Mouse (Mus musculus): ENCODE measurements around the gene Plcxd1. TPM values are rescaled to one million over a fixed set of nuclear protein-coding genes. Genes with fewer than 3 reads are reported as not detected.

Gene Plcxd1
- total and polyA plus RNA-seq, 2 experiments from 2014 or later, result 0.26 TPM; not detected in 1

- H3K4me1 ChIP-seq (ENCODE audit: control insufficient read depth, insufficient read depth), result peaks cover 26% of the 10 kb centered on the region
- no peak overlapping the region for H3K9ac ChIP-seq (replicated peaks; ENCODE audit: low read depth, low read length)
- ATAC-seq (ENCODE audit: insufficient read depth, low read depth) (0 out of 2 replicates have a peak, but pooled peaks have one; percentile 11), DNase-seq (ENCODE audit: low spot score) (no peak)
- 0 out of 2 replicates have a peak, but pooled peaks cover 7% of the 10 kb centered on the region for H3K27me3 ChIP-seq (ENCODE audit: control insufficient read depth, insufficient read depth, low read length)
- peak overlapping the region; percentile 62 for H3K4me2 ChIP-seq (ENCODE audit: low read depth, low read length)
- 11% methylated on average over 34 of the region's 34 CpGs for WGBS
- no peak for TF ChIP-seq CTCF (IDR thresholded peaks at IDR 0.05; ENCODE audit: low read depth)
- TF ChIP-seq EP300 (IDR thresholded peaks at IDR 0.05; ENCODE audit: low read depth), result no peak
- H3K27ac ChIP-seq (ENCODE audit: low read depth), result no peak overlapping the region
- no peaks in the 10 kb centered on the region for H3K9me3 ChIP-seq (replicated peaks; ENCODE audit: control insufficient read depth, low read length)
- H3K36me3 ChIP-seq (replicated peaks; ENCODE audit: control insufficient read depth, insufficient read depth, low read length), result peaks cover 38% of the 10 kb centered on the region
- peak overlapping the region; percentile 34 for H3K4me3 ChIP-seq (ENCODE audit: low read depth, low read length)
Observed at GRCm38 (mm10) chr5:110101716-110102347, 2.1 kb downstream of the Plcxd1 start.

GRCm38 (mm10) chr5:110102429-110102828, 2.7 kb downstream of the Plcxd1 start:
- Histone ChIP-seq H3K9ac (replicated peaks; ENCODE audit: low read depth, low read length) (no peak overlapping the region), H3K36me3 (replicated peaks; ENCODE audit: control insufficient read depth, insufficient read depth, low read length) (peaks cover 38% of the 10 kb centered on the region), H3K4me2 (ENCODE audit: low read depth, low read length) (no peak overlapping the region), H3K9me3 (replicated peaks; ENCODE audit: control insufficient read depth, low read length) (no peaks in the 10 kb centered on the region), H3K27ac (ENCODE audit: low read depth) (no peak overlapping the region), H3K4me3 (ENCODE audit: low read depth, low read length) (no peak overlapping the region), H3K27me3 (ENCODE audit: control insufficient read depth, insufficient read depth, low read length) (0 out of 2 replicates have a peak, but pooled peaks cover 7% of the 10 kb centered on the region), H3K4me1 (ENCODE audit: control insufficient read depth, insufficient read depth) (peaks cover 29% of the 10 kb centered on the region)
- WGBS, result 80% methylated on average over 13 of the region's 13 CpGs
- no peak for DNase-seq (ENCODE audit: low spot score)
- TF ChIP-seq EP300 (IDR thresholded peaks at IDR 0.05; ENCODE audit: low read depth) (no peak), CTCF (IDR thresholded peaks at IDR 0.05; ENCODE audit: low read depth) (no peak)
- ATAC-seq (ENCODE audit: insufficient read depth, low read depth), result no peak

- Histone ChIP-seq H3K9ac (replicated peaks; ENCODE audit: low read depth, low read length) (no peak overlapping the region), H3K27ac (ENCODE audit: low read depth) (no peak overlapping the region), H3K4me3 (ENCODE audit: low read depth, low read length) (no peak overlapping the region), H3K4me1 (ENCODE audit: control insufficient read depth, insufficient read depth) (peaks cover 29% of the 10 kb centered on the region), H3K4me2 (ENCODE audit: low read depth, low read length) (no peak overlapping the region), H3K9me3 (replicated peaks; ENCODE audit: control insufficient read depth, low read length) (no peaks in the 10 kb centered on the region), H3K27me3 (ENCODE audit: control insufficient read depth, insufficient read depth, low read length) (0 out of 2 replicates have a peak, but pooled peaks cover 7% of the 10 kb centered on the region), H3K36me3 (replicated peaks; ENCODE audit: control insufficient read depth, insufficient read depth, low read length) (peaks cover 38% of the 10 kb centered on the region)
- ATAC-seq (ENCODE audit: insufficient read depth, low read depth) (no peak), DNase-seq (ENCODE audit: low spot score) (no peak)
- 90% methylated on average over 19 of the region's 19 CpGs for WGBS
- TF ChIP-seq CTCF (IDR thresholded peaks at IDR 0.05; ENCODE audit: low read depth), result no peak
- TF ChIP-seq EP300 (IDR thresholded peaks at IDR 0.05; ENCODE audit: low read depth), result no peak
Observed at GRCm38 (mm10) chr5:110102853-110103625, 3.3 kb downstream of the Plcxd1 start.

GRCm38 (mm10) chr5:110103901-110104615, 4.3 kb downstream of the Plcxd1 start:
- Histone ChIP-seq H3K4me1 (ENCODE audit: control insufficient read depth, insufficient read depth) (peaks cover 29% of the 10 kb centered on the region), H3K4me2 (ENCODE audit: low read depth, low read length) (no peak overlapping the region), H3K9me3 (replicated peaks; ENCODE audit: control insufficient read depth, low read length) (no peaks in the 10 kb centered on the region), H3K27me3 (ENCODE audit: control insufficient read depth, insufficient read depth, low read length) (0 out of 2 replicates have a peak, but pooled peaks cover 7% of the 10 kb centered on the region), H3K27ac (ENCODE audit: low read depth) (no peak overlapping the region), H3K36me3 (replicated peaks; ENCODE audit: control insufficient read depth, insufficient read depth, low read length) (peaks cover 38% of the 10 kb centered on the region), H3K4me3 (ENCODE audit: low read depth, low read length) (no peak overlapping the region), H3K9ac (replicated peaks; ENCODE audit: low read depth, low read length) (no peak overlapping the region)
- 93% methylated on average over 27 of the region's 27 CpGs for WGBS
- TF ChIP-seq CTCF (IDR thresholded peaks at IDR 0.05; ENCODE audit: low read depth), result no peak
- no peak for DNase-seq (ENCODE audit: low spot score)
- ATAC-seq (ENCODE audit: insufficient read depth, low read depth), result no peak

- TF ChIP-seq CTCF (IDR thresholded peaks at IDR 0.05; ENCODE audit: low read depth), result no peak
- TF ChIP-seq EP300 (IDR thresholded peaks at IDR 0.05; ENCODE audit: low read depth), result no peak
- Histone ChIP-seq H3K4me1 (ENCODE audit: control insufficient read depth, insufficient read depth) (peaks cover 29% of the 10 kb centered on the region), H3K27ac (ENCODE audit: low read depth) (no peak overlapping the region), H3K9ac (replicated peaks; ENCODE audit: low read depth, low read length) (no peak overlapping the region), H3K4me3 (ENCODE audit: low read depth, low read length) (no peak overlapping the region), H3K9me3 (replicated peaks; ENCODE audit: control insufficient read depth, low read length) (no peaks in the 10 kb centered on the region), H3K27me3 (ENCODE audit: control insufficient read depth, insufficient read depth, low read length) (0 out of 2 replicates have a peak, but pooled peaks cover 7% of the 10 kb centered on the region), H3K4me2 (ENCODE audit: low read depth, low read length) (no peak overlapping the region), H3K36me3 (replicated peaks; ENCODE audit: control insufficient read depth, insufficient read depth, low read length) (peaks cover 38% of the 10 kb centered on the region)
- no peak for ATAC-seq (ENCODE audit: insufficient read depth, low read depth)
- no peak for DNase-seq (ENCODE audit: low spot score)
- whole genome bisulfite sequencing, result 92% methylated on average over 36 of the region's 36 CpGs
Observed at GRCm38 (mm10) chr5:110104616-110105380, 5.0 kb downstream of the Plcxd1 start.

Data from heart, postnatal 0 days (tissue).